Mouse (Mus musculus) cerebellum, adult 9-10 months (tissue): ENCODE measurements at regions not wholly inside any gene's neighbourhood (a gene's known extent, or its start where the extent isn't known, plus 50 kb on each side); places are given as distances from the start of the nearest gene placed in this dataset.

Experiments used
- DNase-seq: peaks from one replicate; pipeline ENCODE4 v3.0.0; 2022

- DNase-seq: no peak
These were observed 174.2 kb upstream of the Stt3b start for GRCm38 (mm10) chr9:115484408-115484807.

DNA sequence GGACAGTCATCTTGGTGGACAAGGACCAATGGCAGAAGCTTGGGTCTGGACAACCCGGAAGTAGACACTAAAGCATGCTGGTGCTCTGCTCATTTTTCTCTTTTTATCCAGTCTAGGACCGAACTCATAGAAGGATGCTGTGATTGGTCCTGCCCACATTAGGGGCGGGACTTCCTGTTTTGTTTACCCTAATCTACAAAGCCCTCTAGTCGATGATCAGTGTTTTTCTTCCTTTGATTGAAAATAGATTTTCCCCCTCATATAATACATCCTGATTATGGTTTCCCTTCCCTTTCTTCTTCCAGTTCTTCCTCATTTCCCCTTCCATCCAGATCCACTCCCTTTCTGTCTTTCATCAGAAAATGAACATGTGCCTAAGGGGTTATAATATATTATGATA lies 175.0 kb upstream of the Stt3b start:
- DNase-seq: no peak

DNA sequence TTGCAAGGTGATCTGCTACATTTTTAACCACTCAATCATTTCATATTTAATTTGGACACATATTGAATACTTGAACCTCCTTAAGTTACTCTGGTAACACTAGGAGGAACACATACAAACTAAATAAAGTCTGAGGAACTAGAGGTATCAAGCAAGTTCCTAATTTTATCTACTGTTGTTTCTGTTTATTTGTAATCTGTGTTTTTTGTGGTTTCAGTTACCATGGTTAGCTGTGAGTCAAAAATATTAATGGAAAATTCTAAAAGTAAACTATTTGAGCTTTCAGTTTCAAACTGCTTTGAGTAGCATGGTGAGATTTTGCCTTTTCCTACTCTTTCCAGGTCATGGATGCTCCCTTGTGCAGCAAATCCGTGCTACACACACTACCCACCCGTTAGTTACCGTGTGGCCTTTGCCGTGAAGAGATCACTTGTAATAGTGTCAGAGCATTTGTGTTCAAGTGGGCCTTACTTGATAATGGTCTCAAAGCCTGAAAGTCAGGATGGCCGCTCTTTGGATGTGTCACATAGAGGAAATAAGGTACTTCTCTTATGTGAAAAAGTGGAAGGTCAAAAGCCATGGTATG lies 177.0 kb upstream of the Stt3b start:
- DNase-seq: no peak

GRCm38 (mm10) chr9:115488913-115489809 lies 178.9 kb upstream of the Stt3b start:
- no peak for DNase-seq

DNA sequence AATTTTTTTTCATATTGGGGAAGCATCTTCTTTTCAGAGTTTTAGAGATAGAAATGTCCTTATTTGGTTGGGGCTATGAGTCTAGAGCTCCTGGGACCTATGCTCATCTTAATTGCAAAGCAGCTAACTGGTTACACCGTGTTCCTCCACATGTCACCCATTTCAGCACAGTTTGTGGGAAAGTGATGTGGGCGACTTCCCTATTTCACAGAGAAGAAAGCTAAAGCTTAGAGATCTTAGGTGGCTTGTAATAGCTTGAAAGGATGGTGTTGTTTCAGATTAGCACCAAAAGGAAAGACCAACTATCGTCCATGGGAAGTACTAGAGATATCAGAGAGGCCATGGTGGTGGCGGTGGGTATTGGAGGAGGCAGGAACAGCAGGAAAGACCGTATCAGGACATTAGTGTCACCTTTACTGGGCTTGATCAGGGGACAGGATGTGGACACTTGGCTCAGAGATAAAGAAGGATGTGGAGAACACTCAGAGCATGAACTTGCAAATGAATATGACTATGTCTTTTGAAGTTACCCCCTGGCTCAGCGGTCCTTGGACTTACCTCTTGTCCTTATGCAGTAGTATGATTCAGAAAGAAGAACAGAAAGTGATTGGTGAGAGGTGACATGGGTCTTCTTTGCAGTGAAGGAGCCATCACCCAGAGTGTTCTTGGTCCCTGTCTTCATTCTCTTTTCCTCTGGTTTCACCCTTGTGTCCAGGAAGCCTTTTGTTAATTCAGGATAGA lies 182.4 kb upstream of the Stt3b start:
- DNase-seq: no peak

DNA sequence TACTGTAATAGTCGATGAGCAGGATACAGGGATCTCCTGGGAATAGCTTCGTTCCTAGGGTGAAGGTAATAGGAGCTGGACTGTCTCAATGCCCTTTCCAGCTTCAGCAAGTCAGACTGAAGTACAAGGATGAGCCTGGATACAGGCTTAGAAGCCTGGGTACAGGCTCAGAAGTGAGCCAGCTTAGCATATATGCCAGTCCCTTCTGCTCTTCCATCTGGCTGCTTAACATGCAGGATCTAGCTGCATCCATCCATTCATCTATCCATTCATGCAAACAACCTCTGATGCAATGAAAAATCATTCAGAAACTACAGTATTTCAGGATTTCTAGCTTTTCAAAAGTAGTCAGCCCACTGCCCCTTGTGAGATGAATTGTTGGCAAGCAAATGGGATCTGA lies 183.5 kb upstream of the Stt3b start:
- DNase-seq: no peak

- no peak for DNase-seq
These were observed 189.3 kb upstream of the Stt3b start for GRCm38 (mm10) chr9:115499536-115499935.

GRCm38 (mm10) chr9:115504789-115505188 lies 194.6 kb upstream of the Stt3b start:
- no peak for DNase-seq

DNA sequence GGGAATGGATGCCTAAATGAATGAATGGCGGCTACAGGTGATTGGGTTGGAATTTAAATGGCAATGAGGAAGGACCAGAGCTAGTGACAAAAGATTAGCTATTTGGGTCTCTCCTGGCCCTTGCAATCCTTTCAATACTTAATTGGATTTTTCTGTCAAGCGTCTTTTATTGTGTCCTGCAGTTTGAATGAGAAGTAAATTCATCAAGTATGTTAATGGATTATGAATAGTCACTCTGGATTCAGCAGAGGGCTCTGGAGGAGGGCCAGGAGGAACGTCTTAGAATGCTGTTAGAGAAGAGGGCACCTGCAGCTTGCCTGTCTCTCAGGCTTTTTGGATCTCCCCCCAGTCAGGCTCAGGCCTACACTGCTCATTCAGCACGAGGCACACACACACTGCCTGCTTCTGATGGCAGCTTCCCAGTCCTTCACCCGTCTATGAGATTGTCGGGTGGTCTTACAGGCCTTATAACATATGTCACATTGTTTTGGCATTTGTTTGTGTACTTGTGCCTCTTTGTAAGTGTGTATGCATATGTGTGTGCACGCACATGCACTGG lies 197.0 kb upstream of the Stt3b start:
- no peak for DNase-seq

- DNase-seq: no peak
These were observed 202.8 kb upstream of the Stt3b start for GRCm38 (mm10) chr9:115512835-115513629.

DNA sequence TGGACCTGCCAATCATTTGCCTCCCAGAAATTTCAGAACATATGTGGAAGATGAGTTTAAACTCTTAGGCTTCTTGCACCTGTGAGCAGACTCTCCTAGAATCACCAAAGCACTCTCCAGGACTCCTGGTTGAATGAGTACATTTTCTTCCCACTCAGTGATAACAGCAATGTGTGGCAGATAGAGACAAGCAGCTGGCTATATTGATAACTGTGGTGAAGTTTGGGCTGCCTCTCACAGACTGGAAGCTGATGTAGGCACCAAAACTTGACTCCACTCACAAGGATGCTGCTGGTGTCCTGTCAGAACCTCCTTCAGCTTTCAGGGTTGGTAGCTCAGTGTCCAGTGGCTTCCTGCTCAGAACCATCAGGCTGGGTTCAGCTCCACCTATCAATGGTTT lies 207.7 kb upstream of the Stt3b start:
- DNase-seq: no peak

DNA sequence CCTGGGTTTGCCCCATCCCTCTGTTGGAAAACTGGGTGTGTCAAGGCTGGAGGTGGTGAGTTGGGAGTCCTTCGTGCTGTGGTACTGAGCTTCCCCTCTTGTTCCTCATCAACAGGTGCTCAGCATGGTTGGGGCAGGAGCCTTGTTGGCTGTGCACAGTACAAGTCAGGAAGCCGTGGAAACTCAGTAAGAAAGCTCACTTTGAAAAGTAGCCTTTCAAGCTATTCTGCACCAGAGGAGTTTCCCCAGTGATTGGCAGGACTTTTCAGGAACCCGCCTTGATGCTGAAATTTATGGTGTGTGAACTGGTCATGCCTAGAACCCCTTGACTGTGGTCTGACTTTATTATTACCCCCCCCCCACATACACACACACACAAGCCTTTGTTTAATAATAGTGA lies 213.9 kb upstream of the Stt3b start:
- no peak for DNase-seq

- DNase-seq: no peak
These were observed 214.4 kb upstream of the Stt3b start for GRCm38 (mm10) chr9:115524591-115524990.

- DNase-seq: no peak
These were observed 216.1 kb upstream of the Stt3b start for GRCm38 (mm10) chr9:115526322-115526721.

DNA sequence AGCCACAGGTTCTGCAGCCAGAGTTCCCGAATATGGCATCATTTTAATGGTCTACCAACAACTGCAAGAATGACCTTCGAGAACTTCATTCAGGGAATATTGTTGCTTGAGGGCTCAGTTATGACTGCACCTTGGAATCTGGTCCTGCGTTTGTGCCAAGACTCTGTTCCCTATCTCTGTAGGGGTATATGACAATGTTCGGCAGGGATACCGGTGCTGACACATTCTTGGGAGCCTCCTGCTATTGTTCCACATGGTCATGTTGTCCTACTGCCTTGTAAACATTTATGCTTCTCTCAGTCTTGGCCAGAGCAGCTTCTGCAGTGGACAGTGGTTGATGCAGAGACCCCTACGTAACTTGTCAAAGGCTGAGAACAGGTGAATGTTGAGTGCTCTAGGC lies 216.8 kb upstream of the Stt3b start:
- no peak for DNase-seq

DNA sequence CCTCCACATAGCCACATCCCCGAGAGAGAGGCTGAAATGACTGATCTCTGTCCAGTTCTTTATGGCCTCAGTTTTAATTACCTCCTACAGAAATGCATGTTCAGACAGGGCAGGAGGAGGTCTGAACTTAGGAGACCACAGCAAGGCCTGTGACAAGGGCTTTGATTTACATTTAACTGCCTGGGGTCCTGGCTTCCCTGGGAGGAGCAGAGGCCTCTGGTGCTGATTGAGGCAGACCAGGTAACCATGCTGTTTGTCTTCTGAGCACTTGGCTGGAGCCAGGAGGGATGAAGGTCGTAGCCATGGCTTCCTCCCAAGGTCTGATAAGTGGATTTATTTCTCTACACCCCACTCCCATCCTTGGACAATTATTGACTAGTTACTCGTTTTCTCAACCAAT lies 224.0 kb upstream of the Stt3b start:
- no peak for DNase-seq

- DNase-seq: no peak
These were observed 233.4 kb upstream of the Stt3b start for GRCm38 (mm10) chr9:115543665-115544064.

GRCm38 (mm10) chr9:115545178-115545577 lies 235.0 kb upstream of the Stt3b start:
- no peak for DNase-seq

GRCm38 (mm10) chr9:115545792-115546191 lies 235.6 kb upstream of the Stt3b start:
- no peak for DNase-seq

DNA sequence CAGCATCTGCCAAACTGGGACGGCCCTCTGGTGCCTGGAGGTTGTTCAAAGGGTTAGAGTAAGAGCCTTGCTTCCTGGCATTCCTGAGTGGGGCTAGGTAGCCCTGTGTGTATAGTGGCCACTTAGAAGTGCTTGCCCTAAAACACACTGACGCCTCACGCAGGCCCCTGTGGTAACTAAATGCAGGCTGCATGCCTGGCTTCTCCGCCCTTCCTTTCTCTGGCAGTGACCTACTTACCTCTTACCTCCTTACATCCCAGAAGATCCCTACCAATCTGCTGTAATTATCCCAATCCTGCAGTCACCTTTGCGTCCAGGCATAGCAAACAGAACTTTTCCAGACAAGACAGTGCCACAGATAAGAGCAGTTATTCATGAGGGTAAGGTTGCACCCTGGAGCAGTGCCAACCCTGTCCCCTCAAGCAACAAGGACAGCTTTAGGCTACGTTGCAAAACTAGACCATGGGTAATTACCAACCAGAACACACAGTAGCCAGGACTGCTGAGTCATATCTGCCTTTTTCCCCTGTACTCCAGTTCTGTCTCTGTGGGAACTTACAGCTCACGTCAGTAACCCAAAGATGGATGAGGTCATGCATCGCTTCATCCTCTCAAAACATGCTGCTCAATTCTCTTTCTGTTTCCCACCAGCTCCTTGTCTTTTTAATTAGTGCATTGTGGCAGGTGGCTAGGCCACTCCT lies 237.6 kb upstream of the Stt3b start:
- DNase-seq: peak; percentile 5

DNA sequence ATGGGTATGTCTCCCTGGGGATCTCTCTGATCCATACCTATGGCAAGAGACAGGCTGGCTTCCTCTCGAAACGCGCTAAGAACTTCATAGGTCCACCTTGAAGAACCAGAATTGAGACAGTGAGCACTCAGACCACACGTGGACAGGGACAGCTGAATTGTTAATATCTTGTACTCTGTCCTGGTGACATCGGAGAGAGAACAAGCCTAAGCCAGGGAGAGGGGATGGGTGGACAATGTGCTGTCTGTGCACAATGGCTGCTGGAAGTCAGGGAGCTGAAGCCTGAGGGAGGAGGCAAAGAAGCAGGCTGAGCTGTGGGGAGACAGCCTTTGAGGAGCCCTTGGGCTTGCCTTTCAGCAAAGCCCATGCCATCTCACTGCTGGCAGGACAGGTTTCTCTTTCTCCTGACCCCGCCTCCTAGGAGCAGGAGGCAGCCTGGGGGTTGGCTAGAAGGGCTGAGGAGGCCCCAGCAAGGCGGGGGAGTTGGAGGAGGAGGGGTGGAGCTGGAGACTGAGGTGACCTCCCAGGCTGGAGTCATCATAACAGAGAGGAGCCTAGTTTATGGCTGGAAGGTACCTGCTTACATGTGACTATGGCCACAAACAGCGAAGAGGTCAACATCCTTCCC lies 238.6 kb upstream of the Stt3b start:
- no peak for DNase-seq

DNA sequence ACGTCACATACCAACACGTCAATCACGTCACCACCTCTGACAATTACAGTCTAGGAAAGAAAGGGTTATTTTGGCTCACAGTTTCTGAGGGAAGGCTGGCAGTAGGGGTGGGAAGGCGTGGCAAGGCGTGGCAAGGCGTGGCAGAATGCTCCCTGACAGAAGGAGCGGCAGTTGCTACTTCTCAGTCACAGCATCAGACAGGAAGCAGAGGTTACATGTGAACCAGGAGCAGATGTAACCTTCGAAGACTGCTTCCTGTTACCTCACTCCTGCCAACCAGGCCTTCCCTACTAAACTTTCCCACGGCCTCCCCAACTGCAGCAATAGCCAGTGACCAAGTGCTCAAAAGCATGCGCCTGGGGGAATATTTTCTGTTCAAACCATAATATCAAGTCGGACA lies 240.9 kb upstream of the Stt3b start:
- DNase-seq: no peak
